Mouse (Mus musculus): ENCODE measurements at regions not wholly inside any gene's neighbourhood (a gene's known extent, or its start where the extent isn't known, plus 50 kb on each side); places are given as distances from the start of the nearest gene placed in this dataset.

DNA sequence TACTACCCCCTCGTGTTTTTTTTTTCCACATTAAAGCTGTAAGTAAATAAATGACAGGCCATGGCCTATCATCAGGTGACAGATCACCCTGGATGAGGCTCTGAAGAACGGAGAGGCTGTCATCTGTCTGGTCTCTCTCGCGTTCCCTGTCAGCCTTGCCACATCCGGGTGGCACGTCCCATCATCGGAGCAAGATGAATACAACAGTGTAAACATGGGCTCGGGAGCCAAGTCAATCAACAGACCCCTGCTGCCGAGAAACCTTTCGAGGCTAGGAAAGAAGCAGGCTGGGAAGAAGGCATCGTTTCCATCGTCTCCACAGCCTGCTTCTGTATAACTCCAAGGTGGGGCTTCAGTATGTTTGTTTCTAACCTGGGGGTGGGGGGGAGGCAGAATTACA, 286.8 kb upstream of the Id4 start:
- no peak for DNase-seq (ENCODE audit: low spot score)

DNA sequence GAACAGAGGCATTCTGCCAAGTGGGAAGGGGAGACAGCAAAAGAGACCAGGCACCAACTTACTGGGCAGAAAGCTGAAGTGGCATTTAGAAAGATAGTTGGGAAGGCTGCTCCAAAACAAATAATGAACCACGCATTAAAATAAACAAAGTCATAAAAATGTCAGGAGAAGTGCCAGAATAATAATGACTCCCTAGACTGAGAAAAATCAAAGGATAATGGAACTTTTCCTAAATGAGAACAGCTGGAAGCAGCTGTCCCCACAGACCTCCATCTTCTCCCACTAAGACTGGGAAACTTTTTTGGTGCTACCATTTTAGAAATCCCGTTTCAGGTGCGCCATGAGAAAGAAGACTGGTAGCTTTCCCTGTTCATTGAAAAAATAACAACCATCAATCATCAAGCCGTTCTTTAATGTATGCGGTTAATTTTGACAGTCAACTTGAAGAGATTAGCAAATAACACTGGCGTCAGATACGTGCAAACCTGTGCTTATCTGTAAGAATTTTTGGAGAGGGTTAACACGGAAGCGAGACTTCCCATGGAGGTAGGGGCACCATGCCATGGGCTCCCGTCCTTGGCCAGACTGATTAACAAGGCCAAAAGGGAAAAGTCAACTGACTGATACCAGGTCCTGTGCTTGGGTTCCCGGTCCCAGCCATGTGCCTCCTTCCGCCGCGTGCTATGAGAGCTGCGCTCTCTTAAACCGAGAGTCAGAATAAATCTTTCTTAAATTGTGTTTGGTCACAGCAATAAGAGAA, 286.1 kb upstream of the Id4 start:
- no peak for DNase-seq (ENCODE audit: low spot score)

DNA sequence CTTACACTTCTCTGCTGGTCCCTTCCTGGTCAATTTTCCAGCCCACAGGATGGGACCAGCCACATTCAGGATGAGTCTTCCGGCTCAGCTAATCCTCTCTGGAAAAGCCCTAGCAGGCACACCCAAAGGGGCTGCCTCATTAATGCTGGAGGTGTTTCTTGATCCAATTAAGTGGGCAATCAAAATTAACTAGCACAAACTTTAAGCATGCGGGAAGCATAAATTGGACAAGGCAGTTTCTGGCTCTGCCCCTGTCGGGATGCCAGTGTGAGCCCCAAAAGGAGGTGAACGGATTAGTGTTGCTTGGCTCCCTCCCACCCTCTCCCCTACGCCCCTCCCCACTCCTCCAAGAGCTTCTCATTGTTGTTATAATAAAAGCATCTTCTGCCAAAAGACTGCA, 262.5 kb upstream of the Id4 start:
- DNase-seq (ENCODE audit: low spot score) = no peak

DNA sequence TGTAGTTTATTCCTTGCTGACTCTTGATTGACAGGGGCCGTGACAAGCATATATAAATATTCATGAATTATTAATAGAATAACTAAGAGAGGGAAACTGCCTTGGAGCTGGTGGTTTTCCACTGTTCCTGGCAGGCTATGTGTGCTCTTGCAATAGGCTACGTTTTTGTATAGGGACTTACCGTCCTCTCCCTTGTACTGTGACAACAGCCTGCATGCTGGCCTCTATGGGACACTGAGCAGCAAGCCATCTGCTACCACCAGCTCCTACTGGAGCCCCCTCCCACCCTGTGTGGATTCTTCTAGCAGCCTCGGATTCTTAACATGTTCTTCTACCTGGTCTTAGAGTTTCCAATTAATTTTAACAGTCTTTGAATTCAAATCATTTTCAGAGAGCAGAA, 261.6 kb upstream of the Id4 start:
- no peak for DNase-seq (ENCODE audit: low spot score)

DNA sequence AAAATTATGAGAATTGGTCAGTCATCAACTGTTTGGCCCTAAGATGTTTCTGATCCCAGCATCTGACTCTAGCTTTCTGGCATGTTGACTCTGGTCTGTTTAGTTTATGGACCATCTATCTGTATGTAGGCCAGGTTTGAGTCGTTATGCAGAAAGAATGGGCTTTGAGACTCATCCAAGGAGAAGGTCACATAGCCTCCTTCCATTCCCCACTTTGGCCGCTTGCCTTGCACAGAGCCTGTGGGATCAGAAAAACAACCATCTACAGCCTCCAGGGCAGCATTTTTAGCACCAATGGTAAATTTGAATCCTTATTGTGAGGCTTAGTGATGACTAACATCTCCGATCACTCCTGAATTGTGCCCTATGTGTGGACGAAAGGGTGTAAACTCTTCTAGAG, 257.9 kb upstream of the Id4 start:
- DNase-seq (ENCODE audit: low spot score) = no peak

DNA sequence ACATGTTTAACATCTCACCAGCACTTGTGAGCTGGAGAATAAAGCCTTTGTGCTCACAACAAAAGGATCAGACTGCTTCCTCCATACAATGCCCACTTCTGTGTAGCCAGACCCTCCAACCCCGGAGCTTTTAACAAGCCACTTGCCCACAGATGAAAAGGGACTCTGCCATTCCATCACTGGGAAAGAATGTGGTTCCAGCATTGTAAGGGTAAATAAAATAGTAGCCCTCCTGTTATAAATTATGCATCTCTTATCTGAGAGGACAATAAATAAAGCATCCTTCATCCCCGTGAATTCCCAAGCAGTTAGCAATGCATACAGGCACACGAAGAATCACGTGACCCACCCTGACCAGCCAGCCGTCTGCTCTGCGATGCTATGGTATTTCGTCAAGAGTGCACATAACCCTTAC, 247.7 kb upstream of the Id4 start:
- peak; percentile 71 for DNase-seq (ENCODE audit: low spot score)

DNA sequence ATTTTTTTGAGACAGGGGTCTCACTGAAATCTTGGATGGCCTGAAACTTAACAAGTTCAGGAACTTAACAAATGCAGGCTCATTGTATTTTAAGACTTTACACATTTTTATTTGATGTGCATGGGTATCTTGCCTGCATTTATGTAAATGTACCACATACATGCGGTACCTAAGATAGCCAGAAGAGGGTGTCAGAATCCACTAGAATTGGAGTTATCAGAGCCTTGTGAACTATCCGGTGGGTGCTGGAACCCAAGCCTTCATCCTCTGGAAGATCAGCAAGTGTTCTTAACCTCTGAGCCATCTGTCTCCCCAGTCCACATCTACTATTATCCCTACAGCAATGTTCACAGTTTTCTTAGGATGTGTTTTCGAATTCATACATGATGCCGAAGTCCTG, 245.7 kb upstream of the Id4 start:
- DNase-seq (ENCODE audit: low spot score) = peak; percentile 31

DNA sequence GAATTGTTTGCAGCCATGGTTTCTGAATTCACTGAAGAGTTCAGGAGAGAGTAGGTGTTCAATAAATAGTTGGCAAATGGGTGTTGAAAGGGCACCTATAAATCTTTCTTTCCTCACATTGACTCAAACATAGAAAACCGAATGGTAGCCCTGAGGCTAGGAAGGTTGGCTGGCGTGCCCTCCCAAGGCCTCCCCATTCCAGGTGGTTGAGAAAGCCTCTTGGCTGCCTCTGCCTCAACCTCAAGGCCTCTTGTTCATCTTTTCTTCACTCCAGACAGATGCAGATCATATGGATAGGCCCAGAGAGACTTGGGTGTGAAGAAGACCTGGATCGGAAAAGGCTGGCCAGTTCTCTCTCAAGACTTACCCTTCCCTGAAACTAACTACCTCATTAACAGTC, 245.0 kb upstream of the Id4 start:
- DNase-seq (ENCODE audit: low spot score) = no peak

DNA sequence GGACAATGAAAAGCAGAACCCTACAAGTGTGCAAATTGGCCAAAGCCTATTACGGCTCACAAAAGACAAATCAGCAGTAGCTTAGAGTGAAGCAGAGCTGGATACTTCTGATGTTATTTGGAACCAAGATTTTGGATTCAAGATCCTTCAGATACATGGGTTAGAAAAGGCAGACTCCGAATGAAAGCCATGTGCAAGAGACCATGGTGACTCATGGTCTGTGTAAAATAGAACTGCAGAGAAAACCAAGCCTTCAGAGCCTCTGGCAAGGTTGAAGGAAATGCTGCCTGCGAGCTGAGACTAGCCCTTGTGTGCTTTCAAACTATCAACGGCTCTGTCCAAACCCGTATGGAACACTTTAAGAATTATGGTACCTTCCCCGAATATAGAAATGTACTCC, 244.4 kb upstream of the Id4 start:
- DNase-seq (ENCODE audit: low spot score) = no peak

DNA sequence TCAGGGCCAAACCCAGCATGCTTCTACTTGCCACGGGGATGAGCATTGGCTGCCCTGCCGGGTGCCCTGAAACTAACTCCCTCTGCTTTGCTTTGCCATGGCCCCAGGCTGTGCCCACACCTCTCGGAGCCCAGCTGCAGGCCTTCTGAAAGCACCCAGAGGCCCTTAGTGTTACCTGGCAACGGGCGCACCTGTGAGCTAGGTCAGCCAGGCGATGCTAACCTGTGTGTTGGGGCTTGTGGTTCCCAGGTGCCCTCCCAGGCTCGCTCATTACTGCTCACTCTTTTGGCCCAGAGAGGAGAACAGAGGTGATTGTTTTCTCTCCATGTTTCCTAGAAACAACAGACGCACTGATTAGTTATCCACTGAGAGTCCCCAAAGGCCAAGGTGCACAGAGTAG, 243.4 kb upstream of the Id4 start:
- no peak for DNase-seq (ENCODE audit: low spot score)

DNA sequence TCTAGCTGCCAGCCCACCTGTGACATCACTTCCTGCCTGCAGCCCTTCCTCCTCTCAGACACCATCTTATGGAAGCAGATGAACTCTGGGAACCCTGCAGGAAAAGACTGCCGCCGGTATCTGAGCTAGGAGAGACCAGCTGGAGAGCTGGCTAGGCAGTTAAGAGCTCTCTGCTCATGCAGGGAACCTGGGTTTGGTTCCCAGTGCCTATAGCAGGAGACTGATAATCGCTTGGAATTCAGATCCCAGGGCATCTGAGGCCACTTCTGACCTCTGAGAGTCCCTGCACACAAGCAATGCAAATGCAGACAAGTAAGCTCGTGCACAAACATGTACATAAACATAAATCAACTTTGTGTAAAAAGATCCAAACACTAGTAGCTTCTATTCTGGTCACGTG, 242.4 kb upstream of the Id4 start:
- DNase-seq (ENCODE audit: low spot score) = no peak

DNA sequence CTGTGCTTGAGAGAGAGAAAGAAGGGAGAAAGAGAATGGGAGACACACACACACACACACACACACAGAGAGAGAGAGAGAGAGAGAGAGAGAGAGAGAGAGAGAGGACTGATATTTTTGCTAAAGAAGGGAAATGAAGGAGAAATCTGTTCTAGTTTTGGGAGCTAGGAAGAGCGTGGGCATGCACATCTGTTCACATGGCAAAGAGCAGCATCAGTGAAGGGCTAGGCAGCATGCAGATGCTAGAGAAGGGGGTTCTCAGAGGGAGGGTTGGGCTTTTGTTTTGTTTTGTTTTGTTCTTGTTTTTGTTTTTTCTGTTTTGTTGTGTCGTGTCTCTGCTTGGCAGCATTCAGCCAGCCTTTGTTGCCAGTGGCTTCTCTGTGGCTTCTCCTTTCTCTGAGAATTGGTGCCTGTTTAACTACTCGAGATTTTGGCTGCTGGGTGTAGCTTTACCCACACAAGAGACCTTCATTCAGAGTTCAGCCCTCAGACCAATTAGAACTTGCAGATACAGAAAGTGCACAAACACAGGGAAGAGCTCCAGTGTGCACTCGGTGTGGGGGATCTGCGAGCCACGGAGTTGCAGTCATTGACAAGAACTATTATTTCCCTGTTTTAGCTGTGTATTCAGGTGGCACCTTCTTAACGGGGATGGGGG, 237.9 kb upstream of the Id4 start:
- DNase-seq (ENCODE audit: low spot score) = no peak

DNA sequence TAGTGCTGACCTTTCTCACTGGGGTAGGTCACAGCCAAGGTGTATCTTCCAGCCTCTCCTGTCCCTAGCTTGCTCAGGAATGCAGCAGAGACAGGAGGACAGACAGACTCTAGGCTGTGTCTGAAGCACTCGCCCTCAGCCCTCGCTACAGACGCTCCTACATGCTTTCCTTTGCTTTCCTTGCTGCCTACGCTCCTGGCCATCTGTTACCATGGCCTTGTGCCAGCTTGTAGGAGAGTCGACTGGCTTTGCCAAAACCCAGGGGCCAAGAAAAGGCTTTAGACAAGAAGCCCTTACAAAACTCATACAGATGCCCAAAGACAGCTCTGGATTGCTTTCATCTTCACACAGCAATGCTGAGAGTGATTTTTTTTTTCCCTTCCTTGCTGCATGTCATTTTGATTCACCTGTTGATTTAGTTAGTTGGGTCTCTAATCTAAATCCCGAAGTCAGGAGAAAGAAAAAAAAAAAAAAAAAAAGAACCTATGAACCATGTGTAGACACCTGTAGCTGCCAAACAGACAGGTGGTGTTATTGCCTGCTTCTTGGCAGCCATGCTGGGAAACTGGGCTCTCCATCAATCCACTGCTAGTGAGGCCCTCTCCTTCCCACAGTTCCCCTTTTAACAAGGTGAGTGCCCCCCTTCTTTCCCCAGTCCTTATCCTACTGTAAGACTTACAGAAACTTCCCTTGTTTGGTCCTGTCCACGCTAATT, 233.1 kb upstream of the Id4 start:
- no peak for DNase-seq (ENCODE audit: low spot score)

DNA sequence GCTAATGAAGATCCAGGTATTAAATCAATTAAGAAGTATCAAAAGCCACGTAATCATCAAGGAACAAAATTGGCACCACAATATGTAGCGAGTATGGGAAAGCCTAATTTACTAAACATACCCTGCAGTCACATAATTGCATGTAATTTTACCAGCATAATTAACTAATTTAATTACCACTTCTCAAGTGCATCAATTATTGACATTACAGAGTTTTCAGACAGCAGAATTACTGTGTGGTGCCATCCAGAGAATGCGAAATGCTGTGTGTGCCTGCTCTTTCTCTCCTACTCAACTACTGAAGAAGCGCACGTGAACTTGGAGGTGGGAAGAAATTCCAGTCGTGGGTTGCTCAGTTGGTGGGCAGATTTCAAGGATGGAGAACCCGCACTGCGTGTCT, 229.5 kb upstream of the Id4 start:
- DNase-seq (ENCODE audit: low spot score) = no peak

DNA sequence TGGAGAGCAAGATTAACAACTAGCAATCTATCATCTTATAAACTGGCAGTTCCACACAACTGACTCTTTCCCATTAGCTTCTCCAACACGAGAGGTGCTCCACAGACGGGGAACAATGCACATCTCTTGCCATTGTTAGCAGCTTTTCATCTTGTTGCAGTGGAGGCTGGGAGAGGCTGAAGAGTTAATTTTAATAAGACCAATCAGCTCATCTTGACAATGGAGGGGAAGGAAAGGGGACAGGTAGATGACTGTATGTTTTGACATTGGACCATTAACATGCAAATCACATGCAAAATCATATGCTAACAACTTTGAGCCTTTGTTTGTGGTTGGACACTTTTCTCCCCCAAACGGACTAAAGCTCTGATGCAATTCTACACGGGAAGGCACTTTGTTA, 218.9 kb upstream of the Id4 start:
- DNase-seq (ENCODE audit: low spot score) = no peak

DNA sequence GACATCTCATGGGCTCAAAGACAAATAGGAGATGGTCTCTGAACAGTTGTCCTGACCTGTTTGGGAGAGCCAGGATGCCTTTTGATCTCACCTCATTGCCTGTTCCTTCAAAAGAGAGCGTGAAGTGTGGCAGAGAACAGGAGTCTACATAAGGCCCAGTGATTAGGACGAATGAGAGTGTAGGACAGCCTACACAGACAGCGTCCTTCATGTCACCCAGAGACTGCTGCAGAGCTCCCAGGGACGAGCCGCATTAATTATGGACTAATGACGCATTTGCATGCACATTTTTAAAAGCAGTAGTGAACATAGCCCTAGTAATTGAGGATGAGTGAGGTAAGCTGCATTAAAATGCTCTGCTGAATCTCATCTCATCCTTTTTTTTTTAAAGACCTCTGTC, 218.5 kb upstream of the Id4 start:
- no peak for DNase-seq (ENCODE audit: low spot score)

DNA sequence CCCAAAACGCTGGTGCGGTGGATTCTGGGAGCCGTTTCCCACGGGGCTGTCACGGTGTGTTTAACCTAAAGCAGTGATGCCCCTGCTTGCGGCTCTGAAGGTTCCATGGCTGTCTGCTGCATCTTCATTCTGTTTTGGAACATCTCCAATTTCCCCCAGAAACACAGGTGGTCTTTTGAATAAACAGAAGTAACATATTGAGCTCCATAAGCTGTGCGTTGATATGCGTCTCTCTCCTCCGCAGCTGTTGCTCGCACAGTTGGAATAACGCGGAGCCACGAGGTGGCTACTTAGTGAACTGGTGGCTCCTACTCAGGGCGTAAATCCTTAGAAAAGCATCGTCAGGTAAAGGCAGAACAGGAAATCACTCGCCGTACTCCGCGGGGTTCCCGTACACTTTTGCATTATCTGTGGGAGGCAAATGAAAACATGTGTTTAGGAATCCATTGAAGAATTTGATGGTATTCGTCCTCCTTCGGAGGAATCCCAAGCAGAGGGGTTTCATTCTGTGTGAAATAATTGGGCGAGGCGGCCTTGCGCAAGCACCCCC, 214.8 kb upstream of the Id4 start:
- no peak for DNase-seq (ENCODE audit: low spot score)

DNA sequence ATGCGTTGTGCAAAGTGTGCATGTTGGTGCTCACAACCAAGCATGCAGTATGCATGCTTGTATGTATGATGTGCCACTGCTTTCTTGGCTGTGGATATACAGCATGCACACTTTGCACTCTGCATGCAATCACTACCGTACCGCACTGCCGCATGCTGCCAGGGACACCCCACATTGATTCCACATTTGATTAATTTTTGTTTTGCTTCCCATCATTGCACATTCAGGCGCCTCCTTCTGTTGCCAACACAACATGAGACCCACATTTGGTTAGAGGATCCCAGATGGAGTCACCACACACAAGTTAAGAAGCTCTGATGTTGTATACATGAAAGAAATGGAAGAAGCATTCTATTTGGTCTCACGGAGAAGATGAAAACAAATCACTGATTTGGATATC, 211.2 kb upstream of the Id4 start:
- DNase-seq (ENCODE audit: low spot score) = no peak

DNA sequence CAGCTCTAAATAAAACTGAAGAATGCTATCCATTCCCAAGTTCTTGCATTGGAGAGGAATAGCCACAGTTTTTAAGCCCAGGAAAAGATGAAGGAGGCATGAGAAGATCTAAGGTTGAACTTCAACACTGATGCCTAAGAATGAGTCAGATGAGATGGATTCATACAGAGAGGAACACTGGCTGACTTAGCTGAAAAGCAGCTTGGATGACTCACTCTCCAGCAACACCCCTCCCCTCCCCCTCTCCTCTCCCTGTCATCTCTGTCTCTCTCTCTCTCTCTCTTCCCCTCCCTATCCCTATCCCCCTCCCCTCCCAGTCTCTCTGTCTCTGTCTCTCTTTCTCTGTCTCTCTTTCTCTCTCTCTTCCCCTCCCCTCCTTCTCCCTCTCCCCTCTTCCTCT, 186.4 kb upstream of the Id4 start:
- DNase-seq (ENCODE audit: low spot score) = no peak

DNA sequence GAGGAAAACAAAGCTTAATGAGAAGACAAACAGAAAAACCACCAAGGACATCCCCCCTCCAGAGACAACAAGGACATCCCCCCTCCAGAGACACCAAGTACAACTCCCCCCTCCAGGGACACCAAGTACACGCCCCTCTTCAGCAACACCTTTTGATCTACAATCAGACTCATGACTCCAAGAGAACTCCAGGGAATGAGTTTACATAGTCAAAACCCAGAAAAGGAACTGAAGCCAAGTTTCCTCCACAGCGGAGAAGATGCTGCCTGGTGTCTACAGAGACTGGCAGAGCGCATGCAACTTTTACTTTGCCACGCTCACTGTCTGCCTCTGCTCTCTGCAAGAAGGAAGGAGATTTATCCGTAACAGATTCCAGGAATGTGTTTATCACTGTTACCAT, 185.7 kb upstream of the Id4 start:
- DNase-seq (ENCODE audit: low spot score) = no peak

DNA sequence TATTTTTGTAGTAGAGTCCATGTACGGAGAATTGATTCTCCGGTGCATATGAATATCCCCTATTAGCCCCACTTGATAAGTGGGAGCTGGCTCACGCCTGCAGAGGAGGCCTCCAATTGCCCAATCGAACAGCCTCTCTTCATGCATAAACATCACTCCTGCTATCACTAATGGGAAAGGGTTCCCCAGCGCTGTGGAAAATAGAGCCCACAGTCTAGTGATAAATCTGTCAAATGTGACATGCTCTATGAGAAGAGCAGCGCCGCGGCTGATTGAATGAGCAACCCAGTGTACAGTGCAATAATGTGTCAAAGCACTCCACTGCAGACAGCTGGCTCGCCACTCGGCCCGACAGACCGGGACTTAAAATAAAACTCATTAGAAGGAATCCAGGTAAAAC, 182.8 kb upstream of the Id4 start:
- DNase-seq (ENCODE audit: low spot score) = peak; percentile 23

DNA sequence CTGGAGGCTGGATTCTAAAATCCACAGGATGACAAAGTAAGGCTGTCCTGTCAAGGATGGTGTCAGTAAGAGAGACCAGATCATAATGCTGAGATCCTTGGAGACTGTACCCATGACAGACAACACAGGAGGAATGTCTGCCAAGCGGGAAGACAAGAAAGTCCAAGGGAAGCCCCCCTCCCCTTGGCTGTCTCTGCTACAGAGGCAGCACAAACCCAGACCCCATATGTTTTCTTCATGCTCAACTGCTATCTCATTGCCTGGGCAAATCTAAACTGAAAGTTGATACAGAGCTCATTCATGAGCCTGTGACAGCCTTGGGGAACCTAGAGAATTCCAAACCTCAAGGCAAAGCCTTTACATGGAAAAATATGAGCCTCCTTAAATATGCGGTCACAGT, 177.7 kb upstream of the Id4 start:
- DNase-seq (ENCODE audit: low spot score) = no peak

DNA sequence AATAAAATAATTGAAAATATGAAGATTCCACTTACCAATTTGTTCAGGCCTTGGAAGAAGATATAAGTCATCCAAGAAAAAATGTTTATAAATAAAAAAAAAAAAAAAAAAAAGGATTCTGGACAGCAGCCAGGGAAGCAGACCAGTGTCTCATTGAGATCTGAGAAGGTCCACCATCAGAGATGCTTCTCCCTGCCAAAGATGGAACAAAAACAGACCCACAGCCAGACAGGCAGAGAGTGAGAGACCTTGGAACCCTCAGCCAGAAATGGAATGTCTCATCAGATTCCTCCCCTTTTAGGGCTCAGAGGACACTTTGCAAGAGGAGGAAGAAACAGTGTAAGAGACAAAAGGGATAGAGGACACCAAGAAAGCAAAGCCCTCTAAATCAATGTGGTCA, 177.2 kb upstream of the Id4 start:
- DNase-seq (ENCODE audit: low spot score) = no peak

Data from embryo, embryonic 10.5 days (tissue).